Mouse (Mus musculus) kidney, postnatal 0 days (tissue): ENCODE results near the gene Pam. TPM values are rescaled to one million over a fixed set of nuclear protein-coding genes. Genes with fewer than 3 reads are reported as not detected.
A peak's percentile ranks its signal among the peaks of the same experiment; 100 is the strongest.

Experiments used
- ATAC-seq: fragments of 200-750 bp; cut with Nextera tagmentation; replicated peaks from 2 replicates; pipeline ENCODE4 v1.8.0; 2017; ENCODE audit warnings: low read depth, moderate number of reproducible peaks, moderate TSS enrichment, moderate library complexity; ENCODE audit not compliant: low FRiP score
- DNase-seq: peaks from one replicate; pipeline ENCODE4 v3.0.0-alpha.2; 2016; ENCODE audit warnings: low spot score
- H3K27ac ChIP-seq: fragments of 300-500 bp; sonication (generic); 2 replicates; pipeline ENCODE4 v1.5.1; 2014; ENCODE audit warnings: mild to moderate bottlenecking
- H3K27me3 ChIP-seq: fragments of 300-500 bp; sonication (generic); 2 replicates; pipeline ENCODE4 v1.6.1; 2014; ENCODE audit warnings: low read length, mixed read lengths; ENCODE audit not compliant: insufficient read depth
- H3K36me3 ChIP-seq: fragments of 300-500 bp; sonication (generic); 2 replicates; pipeline ENCODE4 v1.6.1; 2014; ENCODE audit warnings: low read length, mixed read lengths; ENCODE audit not compliant: insufficient read depth
- H3K4me1 ChIP-seq: fragments of 300-500 bp; sonication (generic); replicated peaks from 2 replicates; pipeline ENCODE4 v1.6.1; 2014; ENCODE audit warnings: antibody characterized with exemption, low read length, mixed read lengths; ENCODE audit not compliant: insufficient read depth
- H3K4me2 ChIP-seq: fragments of 300-500 bp; sonication (generic); 2 replicates; pipeline ENCODE4 v1.6.1; 2014; ENCODE audit warnings: mild to moderate bottlenecking, low read length, moderate library complexity, mixed read lengths
- H3K4me3 ChIP-seq: fragments of 300-500 bp; sonication (generic); replicated peaks from 2 replicates; pipeline ENCODE4 v1.5.1; 2014; ENCODE audit warnings: low read depth, low read length
- H3K9ac ChIP-seq: fragments of 300-500 bp; sonication (generic); 2 replicates; pipeline ENCODE4 v1.6.1; 2014; ENCODE audit warnings: low read depth, low read length
- H3K9me3 ChIP-seq: fragments of 300-500 bp; sonication (generic); replicated peaks from 2 replicates; pipeline ENCODE4 v1.6.1; 2016; ENCODE audit warnings: low read length, inconsistent platforms, mixed read lengths
- CTCF ChIP-seq: IDR thresholded peaks from 2 replicates; pipeline ENCODE4 v1.5.1; 2016; ENCODE audit warnings: antibody characterized with exemption, low read depth, mild to moderate bottlenecking, moderate library complexity
- WGBS: fragments of 180-500 bp; shearing (Covaris S2); extraction: QIAGEN DNeasy Blood & Tissue Kit; methylation state at CpG from one replicate; pipeline ENCODE4 v1.1.7; 2014; 5-methylcytosine and 5-hydroxymethylcytosine counted together
- polyA plus RNA-seq: library from polyadenylated mRNA; unstranded; fragments of >200 nt; fragmentation: Nextera tagmentation; extraction: Ambion mirVana; gene quantifications from 2 replicates; pipeline ENCODE4 v1.2.1, GENCODE M21; 2015

Pam gene
- polyA plus RNA-seq, 1 experiment from 2014 or later: 67.6 TPM

DNA sequence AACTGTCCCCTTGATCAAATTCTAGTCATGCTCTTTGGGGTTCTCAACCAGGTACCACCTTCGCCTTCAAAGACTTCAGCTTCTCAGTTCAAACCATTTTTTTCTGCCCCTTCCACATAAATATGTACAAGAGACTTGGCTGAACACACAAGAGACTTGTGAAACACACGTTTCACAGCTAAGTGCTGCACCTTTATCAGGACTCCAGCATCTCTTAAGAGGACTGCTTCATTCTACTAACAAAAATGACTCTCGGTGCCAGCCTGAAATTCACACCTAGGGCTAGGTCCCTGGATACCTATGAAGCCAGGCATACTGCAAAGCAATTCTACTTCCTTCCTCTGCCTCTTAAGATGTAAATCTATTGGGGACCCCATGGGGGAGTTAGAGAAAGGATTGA, 148.3 kb downstream of the Pam start:
- H3K4me3 ChIP-seq: no peak overlapping the region
- DNase-seq: no peak
- no peaks in the 10 kb centered on the region for H3K27me3 ChIP-seq

DNA sequence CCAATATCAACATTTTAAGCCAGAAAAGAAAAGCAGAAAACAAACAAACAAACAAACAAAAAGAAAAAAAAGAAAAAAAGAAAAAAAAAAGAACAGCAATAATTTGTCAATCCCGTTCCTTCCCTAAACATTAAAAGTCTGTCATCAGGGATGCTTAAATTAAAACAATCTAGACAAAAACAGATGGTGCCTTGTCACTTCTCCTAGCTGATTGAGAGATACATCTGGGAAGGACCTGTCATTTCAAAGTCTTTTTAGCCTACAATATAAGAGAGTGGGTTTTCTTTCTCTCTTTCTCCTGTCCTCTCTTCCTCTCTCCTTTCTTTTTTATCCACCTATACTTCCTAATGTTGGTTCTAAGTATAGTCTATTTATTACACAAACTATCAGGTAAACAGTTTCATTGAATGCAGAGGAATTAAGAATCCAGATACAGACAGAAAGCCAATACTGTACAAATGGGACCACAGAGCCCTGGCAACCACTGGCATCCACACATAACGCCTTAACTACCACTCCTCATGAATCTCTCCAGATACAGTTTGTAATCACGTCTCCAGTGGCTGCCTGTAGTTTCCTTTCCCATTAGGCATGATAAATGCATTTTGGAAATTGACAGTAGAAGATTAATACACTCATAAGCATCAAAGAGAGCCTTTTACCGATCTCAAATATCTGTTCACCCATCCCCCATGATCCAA, 151.4 kb downstream of the Pam start:
- no peaks in the 10 kb centered on the region for H3K27me3 ChIP-seq
- H3K4me3 ChIP-seq: no peak overlapping the region
- DNase-seq (no peak), ATAC-seq (no peak)
- no peak for TF ChIP-seq CTCF
- no peak overlapping the region for H3K4me2 ChIP-seq
- no peaks in the 10 kb centered on the region for H3K4me1 ChIP-seq
- no peak overlapping the region for H3K27ac ChIP-seq
- H3K36me3 ChIP-seq: no peaks in the 10 kb centered on the region
- WGBS: 75% methylated on average over 4 of the region's 4 CpGs
- H3K9ac ChIP-seq: no peak overlapping the region
- no peaks in the 10 kb centered on the region for H3K9me3 ChIP-seq

More for the DNA sequence above, 148.3 kb downstream of the Pam start:
- no peak overlapping the region for H3K27ac ChIP-seq
- no peak overlapping the region for H3K4me2 ChIP-seq
- no peaks in the 10 kb centered on the region for H3K36me3 ChIP-seq
- WGBS: 85% methylated on average over 3 of the region's 3 CpGs
- no peak for TF ChIP-seq CTCF
- no peaks in the 10 kb centered on the region for H3K4me1 ChIP-seq
- no peak overlapping the region for H3K9ac ChIP-seq
- no peaks in the 10 kb centered on the region for H3K9me3 ChIP-seq
- ATAC-seq: no peak

DNA sequence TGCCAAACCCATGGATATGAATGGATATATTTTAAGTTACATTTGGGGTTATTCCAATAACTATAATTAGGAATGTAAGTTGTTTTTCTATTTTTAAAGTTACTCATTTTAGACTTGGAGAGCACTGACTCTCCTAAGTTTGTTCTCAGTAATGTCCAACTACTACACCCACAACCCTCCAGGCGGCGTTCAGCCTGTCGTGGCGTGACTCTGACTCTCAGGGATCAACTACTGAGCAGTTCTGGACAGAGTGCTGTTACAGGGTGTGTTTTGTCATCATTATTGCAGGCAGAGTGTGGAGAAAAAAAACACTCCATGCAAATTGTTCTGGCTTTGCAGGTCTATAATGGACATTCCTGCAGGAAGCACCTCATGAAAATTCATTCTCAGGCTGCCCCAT, 152.0 kb downstream of the Pam start:
- H3K4me3 ChIP-seq: no peak overlapping the region
- H3K27me3 ChIP-seq: no peaks in the 10 kb centered on the region
- peak; percentile 25; the same call in 1 of the 2 replicates for TF ChIP-seq CTCF
- no peaks in the 10 kb centered on the region for H3K9me3 ChIP-seq
- no peaks in the 10 kb centered on the region for H3K4me1 ChIP-seq
- no peak overlapping the region for H3K4me2 ChIP-seq
- H3K27ac ChIP-seq: no peak overlapping the region
- no peak overlapping the region for H3K9ac ChIP-seq
- WGBS: 47% methylated on average over 4 of the region's 4 CpGs
- no peaks in the 10 kb centered on the region for H3K36me3 ChIP-seq
- ATAC-seq (peak; percentile 52; the same call in 1 of the 2 replicates), DNase-seq (no peak)

DNA sequence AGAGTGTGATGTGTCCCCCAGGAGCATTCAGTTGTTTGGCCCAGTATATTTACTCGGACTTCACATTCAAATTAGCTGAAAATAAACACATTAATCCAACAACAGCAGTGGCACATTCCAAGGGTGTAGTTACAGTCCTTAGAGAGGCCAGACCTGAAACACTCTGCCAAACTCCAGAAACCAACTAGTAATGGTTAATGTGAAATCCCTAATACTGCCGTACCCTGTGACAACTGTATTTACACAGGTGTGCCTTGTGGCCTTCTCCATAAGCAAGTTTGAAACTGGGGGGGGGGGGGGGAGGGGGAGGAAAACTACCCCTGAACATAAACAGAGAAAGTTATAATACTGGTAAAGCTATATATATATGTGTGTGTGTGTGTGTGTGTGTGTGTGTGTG, 152.5 kb downstream of the Pam start:
- no peak; the same call in 1 of the 2 replicates for ATAC-seq
- 46% methylated on average over 2 of the region's 2 CpGs for WGBS

DNA sequence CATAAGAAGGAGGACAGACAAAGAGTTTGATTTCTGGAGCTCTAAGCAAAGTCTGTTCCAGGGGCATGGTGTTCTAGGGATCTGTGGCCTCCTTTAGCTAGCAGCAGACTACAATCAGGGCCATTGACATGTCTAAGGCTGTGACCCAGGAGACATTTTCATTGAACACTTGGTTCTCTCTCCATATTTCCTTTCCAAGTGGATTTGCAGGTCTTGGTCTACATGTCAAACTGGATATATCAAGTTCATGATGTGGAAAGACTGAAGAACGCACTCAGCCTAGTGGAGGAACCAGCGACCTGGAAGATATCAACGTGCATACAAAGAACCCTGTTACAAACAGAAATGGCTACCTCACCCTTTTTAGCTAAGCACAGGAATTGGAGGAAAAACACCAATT, 156.9 kb downstream of the Pam start:
- H3K27ac ChIP-seq: no peak overlapping the region
- DNase-seq (no peak), ATAC-seq (no peak)
- no peaks in the 10 kb centered on the region for H3K27me3 ChIP-seq
- 80% methylated on average over 3 of the region's 3 CpGs for WGBS
- no peak overlapping the region for H3K4me3 ChIP-seq
- no peaks in the 10 kb centered on the region for H3K4me1 ChIP-seq
- H3K9me3 ChIP-seq: no peaks in the 10 kb centered on the region
- H3K4me2 ChIP-seq: no peak overlapping the region
- H3K9ac ChIP-seq: no peak overlapping the region
- TF ChIP-seq CTCF: no peak
- no peaks in the 10 kb centered on the region for H3K36me3 ChIP-seq

More for the DNA sequence above, 152.5 kb downstream of the Pam start:
- DNase-seq: no peak
- no peak for TF ChIP-seq CTCF
- Histone ChIP-seq H3K4me2 (no peak overlapping the region), H3K4me3 (no peak overlapping the region), H3K27me3 (no peaks in the 10 kb centered on the region), H3K4me1 (no peaks in the 10 kb centered on the region), H3K36me3 (no peaks in the 10 kb centered on the region), H3K9ac (no peak overlapping the region), H3K27ac (no peak overlapping the region), H3K9me3 (no peaks in the 10 kb centered on the region)

DNA sequence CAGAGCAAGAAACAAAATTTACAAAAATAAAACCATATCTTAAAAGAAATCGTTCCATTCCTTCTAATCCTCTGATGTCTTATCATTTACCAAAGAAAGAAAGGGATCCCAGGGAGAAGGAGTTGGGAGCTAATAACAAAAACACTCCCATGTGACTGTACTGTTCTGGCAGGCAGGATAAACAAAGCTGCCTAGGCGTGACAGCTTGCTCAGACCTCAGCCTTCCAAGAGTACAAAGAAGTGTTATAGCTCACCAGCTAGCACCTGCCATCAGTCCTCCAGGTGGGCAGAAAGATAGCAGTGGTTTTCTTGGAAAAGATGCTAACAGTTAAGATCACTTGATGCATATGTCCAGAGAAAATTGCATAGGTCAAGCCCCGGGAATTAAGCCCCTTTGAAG, 157.4 kb downstream of the Pam start:
- Histone ChIP-seq H3K4me2 (no peak overlapping the region), H3K9ac (no peak overlapping the region), H3K36me3 (no peaks in the 10 kb centered on the region), H3K4me3 (no peak overlapping the region), H3K27ac (no peak overlapping the region), H3K4me1 (no peaks in the 10 kb centered on the region), H3K27me3 (no peaks in the 10 kb centered on the region), H3K9me3 (no peaks in the 10 kb centered on the region)
- DNase-seq: no peak
- 43% methylated on average over 3 of the region's 3 CpGs for WGBS
- ATAC-seq: 0 out of 2 replicates have a peak, but pooled peaks have one; percentile 40
- no peak for TF ChIP-seq CTCF

DNA sequence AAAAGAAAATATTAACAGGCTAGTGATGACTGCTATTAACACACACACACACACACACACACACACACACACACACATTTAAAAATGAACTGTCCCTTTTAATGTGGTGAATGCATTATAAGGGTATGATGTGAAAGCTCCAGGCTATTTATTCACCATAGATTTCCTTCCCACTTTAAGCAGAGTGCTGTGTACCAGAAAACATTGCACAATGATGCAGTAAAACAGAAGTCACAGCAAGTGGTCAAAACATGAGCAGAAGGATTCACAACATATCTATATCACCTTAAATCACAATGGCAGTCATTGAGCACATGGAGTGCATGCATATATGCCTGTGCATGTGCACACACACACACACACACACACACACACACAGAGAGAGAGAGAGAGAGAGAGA, 160.5 kb downstream of the Pam start:
- Histone ChIP-seq H3K9ac (no peak overlapping the region), H3K4me1 (no peaks in the 10 kb centered on the region), H3K27ac (no peak overlapping the region), H3K9me3 (no peaks in the 10 kb centered on the region), H3K27me3 (no peaks in the 10 kb centered on the region), H3K36me3 (no peaks in the 10 kb centered on the region), H3K4me3 (no peak overlapping the region), H3K4me2 (no peak overlapping the region)
- DNase-seq (no peak), ATAC-seq (no peak)
- TF ChIP-seq CTCF: no peak
